Mouse (Mus musculus): Measurements from ENCODE around the gene Synpr. TPM values are rescaled to one million over a fixed set of nuclear protein-coding genes. Genes with fewer than 3 reads are reported as not detected.
A peak's percentile ranks its signal among the peaks of the same experiment; 100 is the strongest.

Synpr gene
- total and polyA plus RNA-seq, 2 experiments from 2014 or later: 62.9 to 68.1 TPM

- no peaks in the 10 kb centered on the region for H3K36me3 ChIP-seq (ENCODE audit: insufficient read depth, low read length)
- H3K9ac ChIP-seq (replicated peaks; ENCODE audit: low read length, poor library complexity, severe bottlenecking): no peak overlapping the region
- ATAC-seq (ENCODE audit: low FRiP score) (no peak), DNase-seq (ENCODE audit: low spot score) (no peak)
- no peak overlapping the region for H3K4me2 ChIP-seq (ENCODE audit: low read depth, low read length, poor library complexity, severe bottlenecking)
- TF ChIP-seq CTCF (IDR thresholded peaks at IDR 0.05): no peak
- H3K9me3 ChIP-seq (ENCODE audit: low read length): no peaks in the 10 kb centered on the region
- 75% methylated on average over 4 of the region's 4 CpGs for WGBS
- no peaks in the 10 kb centered on the region for H3K27me3 ChIP-seq (ENCODE audit: insufficient read depth, low read length)
- no peak overlapping the region for H3K27ac ChIP-seq (ENCODE audit: low read depth, low read length)
- H3K4me3 ChIP-seq (ENCODE audit: low read depth, low read length): no peak overlapping the region
- no peaks in the 10 kb centered on the region for H3K4me1 ChIP-seq (ENCODE audit: insufficient read depth, low read length)
These were observed 56.1 kb downstream of the Synpr start for GRCm38 (mm10) chr14:13340688-13341087.

DNA sequence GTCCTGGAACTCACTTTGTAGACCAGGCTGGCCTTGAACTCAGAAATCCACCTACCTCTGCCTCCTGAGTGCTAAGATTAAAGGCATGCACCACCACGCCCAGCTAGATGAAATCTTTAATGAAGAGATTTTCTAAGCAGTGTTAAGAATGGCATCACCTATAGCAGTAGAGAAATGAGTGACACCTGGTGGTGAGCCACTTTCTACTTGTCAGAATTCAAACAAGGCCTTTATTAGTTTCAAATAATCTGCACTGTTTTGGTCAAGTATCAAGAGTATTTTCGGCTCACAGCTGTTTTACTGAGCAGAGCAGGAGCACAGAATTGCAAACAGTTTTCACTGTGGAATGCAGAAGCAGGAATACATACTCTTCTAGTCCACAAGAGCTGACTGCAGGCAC is 59.7 kb downstream of the Synpr start:
- peak; percentile 37 for DNase-seq (ENCODE audit: low spot score)

GRCm38 (mm10) chr14:13349170-13349865 is 64.7 kb downstream of the Synpr start:
- no peak overlapping the region for H3K9ac ChIP-seq (replicated peaks; ENCODE audit: low read length, poor library complexity, severe bottlenecking)
- ATAC-seq (ENCODE audit: low FRiP score) (no peak), DNase-seq (ENCODE audit: low spot score) (no peak)
- H3K27me3 ChIP-seq (ENCODE audit: insufficient read depth, low read length): no peaks in the 10 kb centered on the region
- 68% methylated on average over 4 of the region's 4 CpGs for WGBS
- H3K27ac ChIP-seq (ENCODE audit: low read depth, low read length): no peak overlapping the region
- H3K36me3 ChIP-seq (ENCODE audit: insufficient read depth, low read length): no peaks in the 10 kb centered on the region
- no peak overlapping the region for H3K4me2 ChIP-seq (ENCODE audit: low read depth, low read length, poor library complexity, severe bottlenecking)
- TF ChIP-seq CTCF (IDR thresholded peaks at IDR 0.05): no peak
- H3K4me1 ChIP-seq (ENCODE audit: insufficient read depth, low read length): no peaks in the 10 kb centered on the region
- no peaks in the 10 kb centered on the region for H3K9me3 ChIP-seq (ENCODE audit: low read length)
- H3K4me3 ChIP-seq (ENCODE audit: low read depth, low read length): no peak overlapping the region

More for the DNA sequence above, 59.7 kb downstream of the Synpr start:
- H3K27ac ChIP-seq (ENCODE audit: low read depth, low read length): no peak overlapping the region
- H3K9ac ChIP-seq (replicated peaks; ENCODE audit: low read length, poor library complexity, severe bottlenecking): no peak overlapping the region
- H3K9me3 ChIP-seq (ENCODE audit: low read length): no peaks in the 10 kb centered on the region
- no peak overlapping the region for H3K4me2 ChIP-seq (ENCODE audit: low read depth, low read length, poor library complexity, severe bottlenecking)
- no peak; the same call in 1 of the 2 replicates for ATAC-seq (ENCODE audit: low FRiP score)
- H3K27me3 ChIP-seq (ENCODE audit: insufficient read depth, low read length): no peaks in the 10 kb centered on the region
- WGBS: 71% methylated on average over 2 of the region's 2 CpGs
- no peaks in the 10 kb centered on the region for H3K4me1 ChIP-seq (ENCODE audit: insufficient read depth, low read length)
- H3K4me3 ChIP-seq (ENCODE audit: low read depth, low read length): no peak overlapping the region
- no peaks in the 10 kb centered on the region for H3K36me3 ChIP-seq (ENCODE audit: insufficient read depth, low read length)
- TF ChIP-seq CTCF (IDR thresholded peaks at IDR 0.05): peak; percentile 63

- H3K4me2 ChIP-seq (ENCODE audit: low read depth, low read length, poor library complexity, severe bottlenecking): no peak overlapping the region
- H3K9ac ChIP-seq (replicated peaks; ENCODE audit: low read length, poor library complexity, severe bottlenecking): no peak overlapping the region
- no peaks in the 10 kb centered on the region for H3K9me3 ChIP-seq (ENCODE audit: low read length)
- ATAC-seq (ENCODE audit: low FRiP score): no peak
- peak; percentile 91 for TF ChIP-seq CTCF (IDR thresholded peaks at IDR 0.05)
- 33% methylated on average over 5 of the region's 5 CpGs for WGBS
- H3K4me3 ChIP-seq (ENCODE audit: low read depth, low read length): no peak overlapping the region
- no peaks in the 10 kb centered on the region for H3K4me1 ChIP-seq (ENCODE audit: insufficient read depth, low read length)
- H3K27me3 ChIP-seq (ENCODE audit: insufficient read depth, low read length): no peaks in the 10 kb centered on the region
- DNase-seq (ENCODE audit: low spot score): peak; percentile 79
- H3K27ac ChIP-seq (ENCODE audit: low read depth, low read length): no peak overlapping the region
- H3K36me3 ChIP-seq (ENCODE audit: insufficient read depth, low read length): no peaks in the 10 kb centered on the region
These were observed 69.6 kb downstream of the Synpr start for GRCm38 (mm10) chr14:13354154-13354553.

DNA sequence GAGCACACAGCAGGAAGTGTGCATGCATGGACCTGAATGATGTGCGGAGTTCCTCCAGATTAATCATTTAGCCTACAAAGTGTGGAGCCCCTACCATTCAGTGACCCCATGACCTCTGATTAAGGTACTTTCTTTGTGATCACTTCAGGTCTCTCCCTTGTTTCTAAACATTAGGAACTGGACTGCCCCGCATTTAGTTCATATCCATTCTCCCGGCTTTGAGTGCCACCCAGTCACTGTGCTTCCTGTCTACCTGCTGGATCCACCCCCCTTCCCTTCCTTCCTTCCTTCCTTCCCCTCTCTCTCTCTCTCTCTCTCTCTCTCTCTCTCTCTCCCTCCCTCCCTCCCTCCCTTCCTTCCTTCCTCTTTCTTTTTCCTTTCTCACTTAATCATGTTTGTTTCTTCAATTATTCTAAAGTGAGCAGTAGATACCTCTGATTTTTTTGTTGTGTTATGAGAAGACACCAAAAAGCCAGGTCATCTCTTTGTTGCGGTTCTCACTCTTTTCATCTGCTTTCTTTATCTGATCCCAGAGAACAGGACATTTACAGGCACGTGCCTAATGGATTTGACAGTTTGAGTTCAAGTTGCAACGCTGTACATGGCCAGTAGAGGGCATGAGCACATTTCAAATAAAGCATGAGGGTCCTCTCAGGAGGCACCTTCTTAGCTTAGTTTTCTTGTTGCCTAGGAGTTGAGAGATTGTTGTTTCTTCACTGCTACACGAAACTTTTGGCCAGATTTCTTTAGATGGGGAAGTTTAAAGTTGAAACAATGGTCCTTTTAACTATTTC is 71.2 kb downstream of the Synpr start:
- peak; percentile 59; the same call in 1 of the 2 replicates for ATAC-seq (ENCODE audit: low FRiP score)
- Histone ChIP-seq H3K4me2 (ENCODE audit: low read depth, low read length, poor library complexity, severe bottlenecking) (no peak overlapping the region), H3K4me3 (ENCODE audit: low read depth, low read length) (no peak overlapping the region), H3K36me3 (ENCODE audit: insufficient read depth, low read length) (no peaks in the 10 kb centered on the region), H3K9me3 (ENCODE audit: low read length) (no peaks in the 10 kb centered on the region), H3K27ac (ENCODE audit: low read depth, low read length) (no peak overlapping the region), H3K9ac (replicated peaks; ENCODE audit: low read length, poor library complexity, severe bottlenecking) (no peak overlapping the region), H3K4me1 (ENCODE audit: insufficient read depth, low read length) (no peaks in the 10 kb centered on the region), H3K27me3 (ENCODE audit: insufficient read depth, low read length) (no peaks in the 10 kb centered on the region)
- TF ChIP-seq CTCF (IDR thresholded peaks at IDR 0.05): peak; percentile 98
- DNase-seq (ENCODE audit: low spot score): peak; percentile 93
- 14% methylated on average over 7 of the region's 7 CpGs for WGBS

DNA sequence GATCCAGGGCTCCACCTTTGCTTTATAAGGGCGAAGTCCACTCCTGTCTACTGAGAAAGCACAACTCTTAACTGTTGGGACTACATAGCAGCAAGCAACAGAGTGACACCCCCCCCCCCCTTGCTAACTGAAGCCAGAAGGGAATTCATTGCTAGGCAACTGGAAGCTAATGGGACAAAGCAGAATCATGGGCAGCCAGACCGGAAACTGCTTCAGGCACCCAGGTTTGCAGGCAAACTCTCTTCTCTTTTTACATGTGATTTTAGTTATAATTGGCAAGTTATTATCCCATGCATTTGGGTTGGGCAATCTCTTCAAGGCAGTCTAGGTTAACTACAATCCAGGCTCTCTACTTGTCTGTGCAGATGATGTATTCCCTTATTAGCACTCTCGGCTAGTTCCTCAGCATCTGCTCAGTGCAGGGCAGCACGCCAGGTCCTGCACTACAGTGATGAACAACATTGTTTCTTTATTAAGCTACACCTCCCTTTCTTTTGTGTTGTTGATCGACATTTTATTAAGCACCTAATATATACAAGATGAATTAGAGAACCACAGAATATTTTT is 72.6 kb downstream of the Synpr start:
- no peak; the same call in 1 of the 2 replicates for ATAC-seq (ENCODE audit: low FRiP score)
- DNase-seq (ENCODE audit: low spot score): peak; percentile 30
- H3K4me1 ChIP-seq (ENCODE audit: insufficient read depth, low read length): no peaks in the 10 kb centered on the region
- H3K27me3 ChIP-seq (ENCODE audit: insufficient read depth, low read length): no peaks in the 10 kb centered on the region
- no peak overlapping the region for H3K4me3 ChIP-seq (ENCODE audit: low read depth, low read length)
- H3K27ac ChIP-seq (ENCODE audit: low read depth, low read length): no peak overlapping the region
- no peak for TF ChIP-seq CTCF (IDR thresholded peaks at IDR 0.05)
- no peak overlapping the region for H3K9ac ChIP-seq (replicated peaks; ENCODE audit: low read length, poor library complexity, severe bottlenecking)
- 64% methylated on average over 5 of the region's 5 CpGs for WGBS
- H3K4me2 ChIP-seq (ENCODE audit: low read depth, low read length, poor library complexity, severe bottlenecking): no peak overlapping the region
- no peaks in the 10 kb centered on the region for H3K9me3 ChIP-seq (ENCODE audit: low read length)
- H3K36me3 ChIP-seq (ENCODE audit: insufficient read depth, low read length): no peaks in the 10 kb centered on the region

Measured in midbrain, postnatal 0 days (tissue).